In genomic region chr3:21728019-21728418, GRCm38 (mm10) we compare ENCODE assay signal across 18 mouse cellular contexts.
"Had no signal": no experiment of that assay in that cellular context is flagged by ENCODE, and none has a peak within 500 bp of the region (broad histone marks: within the 10 kb centered on the region; RNA-seq: fewer than 3 reads in every experiment).

No protein-coding gene starts in this region.

- H3K4me3 ChIP-seq: limb, embryonic 12.5 days; limb, embryonic 15.5 days; lung, embryonic 15.5 days; megakaryocyte, embryonic 14.5 days; myocyte; neural tube, embryonic 13.5 days had no signal

- DNase-seq: kidney, adult 11 months; kidney, adult 9 months; kidney, postnatal 14 days; kidney, postnatal 4 days; liver, postnatal 0 days; lung, postnatal 10 days; lung, postnatal 36 days; midbrain, embryonic 14.5 days; retina, postnatal 1 day; thymus, postnatal 25 days had no signal

- ATAC-seq: liver, postnatal 0 days had no signal

- H3K9ac ChIP-seq: limb, embryonic 12.5 days; limb, embryonic 15.5 days; liver, embryonic 14.5 days; liver, postnatal 0 days; lung, embryonic 15.5 days; neural tube, embryonic 13.5 days had no signal

- H3K36me3 ChIP-seq: limb, embryonic 12.5 days; limb, embryonic 15.5 days; lung, embryonic 15.5 days; neural tube, embryonic 13.5 days had no signal

- H3K4me2 ChIP-seq: limb, embryonic 12.5 days; limb, embryonic 15.5 days; liver, embryonic 11.5 days; lung, embryonic 15.5 days; neural tube, embryonic 13.5 days had no signal

- H3K9me3 ChIP-seq: limb, embryonic 12.5 days; limb, embryonic 15.5 days; lung, embryonic 15.5 days; neural tube, embryonic 13.5 days had no signal

- H3K27me3 ChIP-seq: limb, embryonic 12.5 days; limb, embryonic 15.5 days; lung, embryonic 15.5 days; megakaryocyte, embryonic 14.5 days; neural tube, embryonic 13.5 days had no signal

- H3K27ac ChIP-seq: limb, embryonic 12.5 days; limb, embryonic 15.5 days; liver, embryonic 14.5 days; lung, embryonic 15.5 days; neural tube, embryonic 13.5 days had no signal

- H3K4me1 ChIP-seq: limb, embryonic 12.5 days; limb, embryonic 15.5 days; lung, embryonic 15.5 days had no signal
